Mouse (Mus musculus): ENCODE data around the gene Gm5105.

Gm5105 gene

DNA sequence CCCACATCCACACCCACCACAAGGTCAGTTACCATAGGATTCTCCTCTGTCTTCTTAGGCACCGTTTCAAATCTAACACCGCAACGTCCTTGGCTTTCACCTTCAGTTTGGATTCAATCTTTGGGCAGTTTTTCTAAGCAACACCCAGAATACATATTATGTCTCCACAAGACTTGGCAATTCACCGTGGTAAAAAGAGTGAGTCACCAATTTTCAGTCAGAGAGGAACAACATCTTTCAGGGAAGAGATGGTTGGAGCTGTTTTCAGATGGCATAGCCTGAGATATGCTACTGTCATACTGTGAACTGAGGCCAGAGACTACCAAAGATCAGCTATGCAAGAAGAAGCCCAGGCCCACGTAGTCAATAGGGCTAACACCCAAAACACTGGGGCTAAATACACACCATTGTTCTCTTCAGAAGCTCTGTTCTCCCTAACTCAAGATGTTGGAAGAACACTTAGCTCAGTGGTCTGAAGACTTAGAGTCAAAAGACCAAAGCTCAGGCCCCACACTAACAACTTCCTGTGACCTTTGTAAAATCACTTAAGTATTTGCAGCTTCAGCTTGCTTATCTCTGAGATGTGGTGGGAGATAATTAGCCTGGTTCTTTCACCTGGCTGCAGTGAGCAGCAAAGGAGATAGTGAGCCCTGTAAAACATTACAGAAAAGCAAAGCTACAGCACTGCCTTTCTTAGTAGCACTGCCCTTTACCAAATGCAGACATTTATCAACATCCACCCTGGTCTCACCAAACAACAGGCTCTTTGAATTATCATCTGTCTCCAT, 39.4 kb downstream of the Gm5105 start:
- no peak for DNase-seq (ENCODE audit: low spot score in 2 of 2)

DNA sequence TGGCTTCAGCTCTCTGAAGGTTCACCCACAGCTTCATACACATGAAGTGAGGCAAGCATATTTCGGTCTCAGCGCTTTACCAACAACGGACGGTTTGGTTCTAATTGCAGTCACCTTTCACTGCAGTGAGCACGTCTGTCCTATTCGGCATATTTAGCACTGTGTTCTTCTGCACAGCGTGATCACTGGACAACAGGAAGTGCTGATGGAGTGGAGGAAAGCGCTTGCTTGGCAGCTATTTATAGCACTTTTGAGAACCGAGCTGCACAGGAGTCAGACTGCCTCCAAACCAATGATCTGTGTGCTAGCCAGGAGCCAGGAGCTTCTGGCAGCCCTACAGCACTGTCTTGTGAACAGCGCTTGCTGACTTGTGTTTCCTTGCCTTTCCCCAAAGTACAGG, 40.9 kb downstream of the Gm5105 start:
- DNase-seq (ENCODE audit: low spot score in 2 of 2) = no peak

DNA sequence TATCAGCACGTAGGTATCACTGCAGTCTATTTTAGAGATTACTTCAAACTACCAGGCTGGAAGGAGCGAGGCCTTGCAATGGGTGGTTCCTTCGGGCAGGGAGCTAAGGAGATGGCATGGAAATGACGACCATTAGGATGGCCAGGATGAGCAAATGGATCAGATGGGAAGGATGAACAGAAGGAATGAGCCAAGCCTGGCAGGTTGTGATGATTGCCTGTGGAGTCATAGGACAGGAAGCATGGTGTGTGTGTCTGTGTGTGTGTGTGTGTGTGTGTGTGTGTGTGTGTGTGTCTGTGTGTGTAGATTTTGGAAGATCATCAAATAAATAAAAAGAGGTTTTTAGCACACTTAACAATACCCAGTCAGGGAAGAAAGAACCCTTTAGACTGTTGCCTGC, 44.5 kb downstream of the Gm5105 start:
- DNase-seq (ENCODE audit: low spot score in 2 of 2) = no peak

DNA sequence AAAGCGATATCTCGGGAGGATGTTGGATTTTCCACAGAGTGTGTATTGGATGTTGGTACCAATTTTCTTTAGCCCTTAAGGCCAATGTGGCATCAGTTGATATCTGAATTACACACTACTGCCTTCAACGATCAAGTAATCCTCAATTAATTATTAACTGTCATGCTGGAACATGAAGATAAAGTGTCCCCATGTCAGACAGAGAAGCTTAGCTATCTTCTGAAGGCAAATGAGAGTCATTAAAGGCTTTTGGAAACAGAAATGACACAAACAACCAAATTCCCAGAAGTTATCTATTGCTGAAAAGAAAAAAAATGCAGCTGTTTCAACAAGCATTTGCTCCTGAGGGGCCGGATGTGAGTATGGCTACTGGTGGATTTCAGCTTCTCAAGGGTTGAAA, 45.2 kb downstream of the Gm5105 start:
- no peak for DNase-seq (ENCODE audit: low spot score in 2 of 2)

DNA sequence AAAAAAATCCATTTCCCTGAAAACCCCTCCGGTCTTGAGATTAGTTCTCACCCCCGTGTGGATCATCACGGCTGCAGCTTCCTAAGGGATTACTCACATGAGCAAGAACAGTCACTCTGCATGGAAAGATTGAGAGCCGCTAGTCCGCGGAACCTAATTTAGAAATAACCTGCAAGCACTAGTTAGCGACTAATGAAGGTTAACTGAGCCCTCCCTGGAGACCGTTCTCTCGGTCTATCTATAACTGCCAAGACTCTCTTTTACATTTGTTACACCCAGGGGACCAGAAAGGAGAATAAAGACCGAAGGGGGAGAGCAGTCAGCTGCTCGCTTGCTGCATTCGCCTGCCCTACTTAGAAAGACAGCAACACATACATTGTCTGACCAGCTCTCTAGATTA, 50.4 kb downstream of the Gm5105 start:
- no peak for DNase-seq (ENCODE audit: low spot score in 2 of 2)

DNA sequence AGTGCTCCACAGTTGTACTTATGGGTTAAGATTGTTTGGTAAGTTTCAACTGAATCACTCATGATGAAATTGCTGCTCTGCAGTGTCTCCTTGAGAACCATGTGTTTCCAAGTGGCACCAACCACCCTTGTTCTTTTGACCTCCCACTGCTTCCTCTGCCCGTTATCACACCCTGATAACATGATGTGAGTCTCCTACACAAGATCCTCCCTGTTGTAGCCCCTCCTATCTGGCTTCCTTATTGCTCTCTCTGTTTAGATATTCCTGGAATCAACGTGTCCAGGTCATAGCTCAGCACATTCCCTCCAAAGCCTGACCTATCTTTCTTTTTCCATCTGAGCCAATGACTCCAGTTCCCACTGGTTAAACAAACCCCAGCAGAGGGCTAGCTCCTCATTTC, 52.5 kb downstream of the Gm5105 start:
- DNase-seq (ENCODE audit: low spot score in 2 of 2) = no peak

DNA sequence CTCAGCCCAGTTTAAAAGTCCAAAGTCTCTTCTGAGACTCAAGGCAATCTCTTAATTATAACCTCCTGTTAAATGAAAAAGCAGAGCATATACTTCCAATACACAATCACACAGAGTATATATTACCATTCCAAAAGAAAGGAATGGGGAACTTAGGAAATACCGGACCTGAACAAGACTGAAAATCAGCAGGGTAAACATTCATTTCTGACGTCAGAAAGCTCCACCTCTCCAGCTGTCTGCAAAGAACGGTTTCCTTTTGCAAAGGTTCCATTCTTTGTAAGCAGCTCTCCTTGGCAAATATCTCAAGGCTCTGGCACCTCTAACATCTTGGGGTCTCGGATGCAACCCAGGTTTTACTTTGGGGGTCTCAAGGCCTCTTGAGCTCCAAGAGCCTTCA, 54.8 kb downstream of the Gm5105 start:
- DNase-seq (ENCODE audit: low spot score in 2 of 2) = no peak

DNA sequence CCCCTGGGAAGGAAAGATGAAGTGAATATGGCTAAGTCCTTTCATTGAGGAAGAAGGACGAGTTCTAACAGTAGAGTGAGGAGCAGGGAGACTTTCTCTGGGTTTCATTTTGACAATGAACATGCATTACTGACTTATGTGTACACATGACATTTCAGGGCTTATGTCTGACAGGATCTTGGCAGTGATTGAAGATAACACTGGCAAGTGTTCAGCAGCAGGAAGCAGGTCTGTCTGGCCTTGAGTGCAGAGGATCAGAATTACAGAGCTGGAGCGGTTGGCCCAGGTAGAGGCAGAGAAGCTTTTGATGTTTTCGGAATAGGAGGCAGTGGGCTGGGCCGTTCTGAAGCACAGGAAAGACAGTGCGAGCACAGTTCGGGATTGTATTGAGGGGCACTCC, 59.0 kb downstream of the Gm5105 start:
- no peak for DNase-seq (ENCODE audit: low spot score in 2 of 2)

DNA sequence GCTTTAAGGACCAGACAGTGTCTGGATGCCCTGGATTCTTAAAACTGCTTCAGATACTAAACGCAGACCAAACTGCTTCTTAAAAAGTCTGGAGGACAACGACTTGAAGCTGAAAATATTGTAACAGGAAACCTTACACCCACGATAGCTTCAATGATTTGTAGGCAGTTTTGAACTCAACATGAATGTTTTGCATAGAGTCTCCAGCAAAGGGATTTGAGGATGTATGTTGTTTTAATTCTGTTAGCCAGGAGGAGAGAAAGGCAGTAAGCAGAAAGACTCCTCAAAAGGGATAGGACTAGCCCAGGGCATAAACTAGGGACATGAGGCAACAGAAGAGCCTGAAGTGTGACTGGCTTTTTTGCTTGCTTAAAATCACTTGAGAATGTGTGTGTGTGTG, 60.3 kb downstream of the Gm5105 start:
- DNase-seq (ENCODE audit: low spot score in 2 of 2) = no peak

DNA sequence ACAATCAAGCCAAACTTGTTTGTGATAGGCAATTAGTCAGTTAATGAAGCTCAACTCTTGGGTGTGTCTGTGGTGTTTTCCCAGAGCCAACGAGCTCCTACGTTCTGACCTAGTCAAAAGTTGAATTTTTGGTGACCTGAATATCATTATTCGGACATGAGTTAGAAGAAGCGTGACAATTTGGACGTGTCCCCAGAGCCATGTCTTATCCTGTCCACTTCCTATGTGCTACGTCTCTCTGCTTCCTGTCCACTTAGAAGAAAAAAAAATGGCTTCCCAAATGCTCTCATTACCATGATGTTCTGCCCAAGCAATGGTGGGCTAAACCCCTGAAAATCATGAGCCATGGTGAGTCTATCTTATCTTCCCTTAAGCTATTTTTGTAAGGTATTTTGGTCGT, 63.9 kb downstream of the Gm5105 start:
- DNase-seq (ENCODE audit: low spot score in 2 of 2) = no peak

DNA sequence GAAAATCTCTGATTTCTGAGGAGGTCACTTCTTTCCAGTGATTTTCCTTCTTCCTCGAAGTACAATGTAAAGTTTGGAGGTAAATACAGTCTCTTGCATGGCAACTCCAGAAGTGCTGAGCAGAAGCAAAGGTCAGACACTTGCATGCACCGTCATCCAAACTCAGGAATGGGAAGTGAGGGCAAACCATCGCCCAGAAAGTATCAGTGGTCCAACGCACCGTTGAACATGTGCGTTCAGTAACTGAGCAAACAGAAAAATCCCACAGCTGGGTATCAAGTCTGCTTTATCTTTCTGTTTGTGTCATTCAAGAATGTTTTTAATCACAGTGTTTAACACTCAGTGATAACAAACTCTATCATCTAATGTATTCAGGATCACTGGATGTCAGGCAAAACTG, 64.6 kb downstream of the Gm5105 start:
- DNase-seq (ENCODE audit: low spot score in 2 of 2) = no peak

DNA sequence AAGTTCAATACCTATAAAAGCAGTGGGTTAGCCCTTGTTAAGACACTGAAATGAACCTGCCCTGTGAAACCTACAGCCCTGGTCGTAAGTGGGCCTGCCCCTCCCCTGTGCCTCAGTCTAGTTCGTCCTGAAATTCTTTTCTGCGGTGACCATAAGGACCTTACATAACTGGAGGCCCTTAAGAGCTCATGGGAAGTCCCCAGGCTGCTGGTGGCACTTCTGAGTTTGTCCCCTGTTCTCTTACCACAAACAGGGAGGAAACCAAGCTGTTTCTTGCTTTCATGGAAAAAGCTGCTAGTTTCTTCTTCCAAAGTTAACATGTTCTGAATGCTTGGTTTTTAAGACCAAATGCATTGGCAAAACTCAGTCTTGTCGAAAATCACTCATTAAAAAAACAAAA, 65.3 kb downstream of the Gm5105 start:
- no peak for DNase-seq (ENCODE audit: low spot score in 2 of 2)

DNA sequence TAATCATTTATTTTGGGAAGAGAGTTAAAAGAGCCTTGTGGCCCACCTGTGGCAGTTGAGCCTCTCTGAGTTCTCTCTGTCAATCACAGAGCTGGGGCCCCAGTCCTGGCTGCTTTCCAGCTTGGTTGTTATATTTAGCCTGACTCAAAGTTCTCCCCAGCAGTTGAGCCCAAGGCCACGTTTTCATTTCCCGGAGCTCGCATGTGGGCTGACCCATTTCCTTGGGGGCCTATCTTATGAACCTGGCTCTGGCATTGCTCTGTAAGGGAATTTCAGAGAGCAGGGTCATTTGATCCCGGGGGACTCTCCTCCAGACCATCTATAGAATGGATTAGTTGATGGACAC, 66.5 kb downstream of the Gm5105 start:
- no peak for DNase-seq (ENCODE audit: low spot score in 2 of 2)

DNA sequence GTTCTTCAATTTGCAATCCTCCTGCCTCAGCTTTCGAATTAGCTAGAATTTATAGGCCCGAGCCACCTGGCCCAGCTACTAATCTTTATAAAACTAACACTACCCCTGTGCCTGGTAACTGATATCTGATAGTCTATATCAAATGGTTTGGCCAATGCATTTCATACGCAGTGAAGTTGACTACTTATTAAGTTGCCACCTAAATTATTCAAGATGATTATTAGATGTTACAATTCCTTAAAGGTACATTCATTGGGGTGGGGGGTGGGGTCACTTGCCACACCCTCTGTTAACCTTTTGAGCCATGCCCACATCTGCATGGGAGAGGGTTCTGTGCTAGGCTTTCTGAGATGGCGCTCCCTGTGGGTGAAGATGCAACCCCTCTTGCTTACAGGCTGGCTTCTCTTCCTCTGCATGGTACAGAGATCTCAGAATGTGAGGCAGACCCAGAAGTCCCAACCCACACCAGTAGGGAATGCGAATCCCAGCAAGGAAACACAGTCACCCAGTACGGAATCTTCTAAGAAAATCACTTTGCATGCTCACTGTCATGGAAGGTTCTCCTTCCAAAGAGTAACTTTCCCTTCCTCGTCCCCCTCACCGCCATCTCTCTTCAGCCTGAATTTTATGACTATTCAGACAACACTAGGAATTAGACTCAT, 67.0 kb downstream of the Gm5105 start:
- no peak for DNase-seq (ENCODE audit: low spot score in 2 of 2)

DNA sequence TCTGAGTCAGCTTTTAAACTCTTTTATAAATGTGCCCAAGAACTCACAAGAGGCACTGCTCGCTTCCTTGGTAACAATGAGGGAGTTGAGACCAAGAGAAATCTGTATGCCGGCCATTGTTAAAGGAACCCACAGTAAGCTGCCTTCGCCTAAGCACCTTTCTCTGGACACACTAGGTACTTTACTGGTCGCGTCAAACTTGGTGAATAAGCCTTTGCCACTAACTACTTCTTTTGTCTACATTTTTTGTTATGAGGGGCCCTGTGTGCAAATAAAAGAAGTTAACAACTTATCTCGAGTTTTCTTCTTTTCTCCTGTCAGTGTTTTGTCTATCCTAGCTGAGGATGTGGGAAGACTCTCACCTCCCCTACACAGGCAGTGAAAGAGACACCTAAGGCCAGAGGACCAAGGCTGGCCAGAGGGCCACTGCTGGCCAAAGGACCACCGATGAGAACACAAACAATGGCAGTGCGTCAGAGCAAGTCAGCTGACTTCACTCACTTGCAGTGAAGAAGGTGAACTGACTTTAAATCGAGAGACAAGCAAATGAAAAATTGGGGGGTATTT, 67.9 kb downstream of the Gm5105 start:
- DNase-seq (ENCODE audit: low spot score in 2 of 2) = no peak

Measured in natural killer cell, adult 2 months (primary cell).